Mouse (Mus musculus): ENCODE measurements around the gene Lrrfip2.

GRCm38 (mm10) chr9:111087960-111088359 is 29.4 kb upstream of the Lrrfip2 start:
- no peak for TF ChIP-seq GATA1 (IDR thresholded peaks at IDR 0.05; ENCODE audit: borderline replicate concordance, low read length)
- no peak for TF ChIP-seq FLI1 (IDR thresholded peaks at IDR 0.05; ENCODE audit: low read length)
